Mouse (Mus musculus): ENCODE results near the gene Ntf3. TPM values are rescaled to one million over a fixed set of nuclear protein-coding genes. Genes with fewer than 3 reads are reported as not detected.

Gene Ntf3
- polyA plus RNA-seq, 1 experiment from 2014 or later: 3.8 TPM

GRCm38 (mm10) chr6:126110892-126111835, 55.5 kb downstream of the Ntf3 start:
- ATAC-seq (ENCODE audit: low FRiP score, low read depth): no peak
- no peaks in the 10 kb centered on the region for H3K36me3 ChIP-seq
- H3K27ac ChIP-seq (replicated peaks): no peak overlapping the region
- no peak overlapping the region for H3K4me2 ChIP-seq
- H3K27me3 ChIP-seq: no peaks in the 10 kb centered on the region
- WGBS: 90% methylated on average over 15 of the region's 15 CpGs
- H3K4me1 ChIP-seq (replicated peaks): no peaks in the 10 kb centered on the region
- H3K9ac ChIP-seq: no peak overlapping the region
- H3K9me3 ChIP-seq: no peaks in the 10 kb centered on the region
- H3K4me3 ChIP-seq: no peak overlapping the region

GRCm38 (mm10) chr6:126109184-126109583, 57.5 kb downstream of the Ntf3 start:
- Histone ChIP-seq H3K9me3 (no peaks in the 10 kb centered on the region), H3K4me3 (no peak overlapping the region), H3K36me3 (no peaks in the 10 kb centered on the region), H3K27ac (replicated peaks) (no peak overlapping the region), H3K27me3 (no peaks in the 10 kb centered on the region), H3K4me1 (replicated peaks) (no peaks in the 10 kb centered on the region), H3K9ac (no peak overlapping the region), H3K4me2 (no peak overlapping the region)
- ATAC-seq (ENCODE audit: low FRiP score, low read depth): no peak
- WGBS: 86% methylated on average over 5 of the region's 5 CpGs

GRCm38 (mm10) chr6:126108771-126109170, 57.9 kb downstream of the Ntf3 start:
- no peak for ATAC-seq (ENCODE audit: low FRiP score, low read depth)
- Histone ChIP-seq H3K27ac (replicated peaks) (no peak overlapping the region), H3K9me3 (no peaks in the 10 kb centered on the region), H3K36me3 (no peaks in the 10 kb centered on the region), H3K4me3 (no peak overlapping the region), H3K27me3 (no peaks in the 10 kb centered on the region), H3K9ac (no peak overlapping the region), H3K4me1 (replicated peaks) (no peaks in the 10 kb centered on the region), H3K4me2 (no peak overlapping the region)
- WGBS: 98% methylated on average over 2 of the region's 2 CpGs

GRCm38 (mm10) chr6:126107398-126107797, 59.3 kb downstream of the Ntf3 start:
- Histone ChIP-seq H3K27ac (replicated peaks) (no peak overlapping the region), H3K4me2 (no peak overlapping the region), H3K4me1 (replicated peaks) (no peaks in the 10 kb centered on the region), H3K9me3 (no peaks in the 10 kb centered on the region), H3K4me3 (no peak overlapping the region), H3K27me3 (no peaks in the 10 kb centered on the region), H3K36me3 (no peaks in the 10 kb centered on the region), H3K9ac (no peak overlapping the region)
- WGBS: 68% methylated on average over 2 of the region's 2 CpGs
- ATAC-seq (ENCODE audit: low FRiP score, low read depth): no peak

- ATAC-seq (ENCODE audit: low FRiP score, low read depth): no peak
- Histone ChIP-seq H3K27ac (replicated peaks) (no peak overlapping the region), H3K9me3 (no peaks in the 10 kb centered on the region), H3K9ac (no peak overlapping the region), H3K4me3 (no peak overlapping the region), H3K4me2 (no peak overlapping the region), H3K27me3 (no peaks in the 10 kb centered on the region), H3K36me3 (no peaks in the 10 kb centered on the region), H3K4me1 (replicated peaks) (no peaks in the 10 kb centered on the region)
- WGBS: 74% methylated on average over 2 of the region's 2 CpGs
Measured at GRCm38 (mm10) chr6:126106798-126107173, 59.9 kb downstream of the Ntf3 start.

- Histone ChIP-seq H3K4me1 (replicated peaks) (no peaks in the 10 kb centered on the region), H3K27me3 (no peaks in the 10 kb centered on the region), H3K27ac (replicated peaks) (no peak overlapping the region), H3K36me3 (no peaks in the 10 kb centered on the region), H3K4me3 (no peak overlapping the region), H3K4me2 (no peak overlapping the region), H3K9me3 (no peaks in the 10 kb centered on the region), H3K9ac (no peak overlapping the region)
- ATAC-seq (ENCODE audit: low FRiP score, low read depth): no peak
- 72% methylated on average over 7 of the region's 7 CpGs for WGBS
Measured at GRCm38 (mm10) chr6:126106051-126106797, 60.5 kb downstream of the Ntf3 start.

- 73% methylated on average over 12 of the region's 12 CpGs for WGBS
- no peak for ATAC-seq (ENCODE audit: low FRiP score, low read depth)
- Histone ChIP-seq H3K4me1 (replicated peaks) (no peaks in the 10 kb centered on the region), H3K4me2 (no peak overlapping the region), H3K4me3 (no peak overlapping the region), H3K9ac (no peak overlapping the region), H3K27ac (replicated peaks) (no peak overlapping the region), H3K36me3 (no peaks in the 10 kb centered on the region), H3K27me3 (no peaks in the 10 kb centered on the region), H3K9me3 (no peaks in the 10 kb centered on the region)
Measured at GRCm38 (mm10) chr6:126105083-126105740, 61.5 kb downstream of the Ntf3 start.

- Histone ChIP-seq H3K9ac (no peak overlapping the region), H3K4me1 (replicated peaks) (no peaks in the 10 kb centered on the region), H3K27me3 (no peaks in the 10 kb centered on the region), H3K27ac (replicated peaks) (no peak overlapping the region), H3K36me3 (no peaks in the 10 kb centered on the region), H3K4me3 (no peak overlapping the region), H3K9me3 (no peaks in the 10 kb centered on the region), H3K4me2 (no peak overlapping the region)
- WGBS: 67% methylated on average over 6 of the region's 6 CpGs
- no peak for ATAC-seq (ENCODE audit: low FRiP score, low read depth)
Measured at GRCm38 (mm10) chr6:126102571-126102970, 64.1 kb downstream of the Ntf3 start.

- H3K36me3 ChIP-seq: no peaks in the 10 kb centered on the region
- no peak overlapping the region for H3K4me2 ChIP-seq
- WGBS: 93% methylated on average over 11 of the region's 11 CpGs
- no peak overlapping the region for H3K4me3 ChIP-seq
- no peak for ATAC-seq (ENCODE audit: low FRiP score, low read depth)
- H3K9me3 ChIP-seq: no peaks in the 10 kb centered on the region
- no peak overlapping the region for H3K27ac ChIP-seq (replicated peaks)
- no peaks in the 10 kb centered on the region for H3K4me1 ChIP-seq (replicated peaks)
- no peak overlapping the region for H3K9ac ChIP-seq
- H3K27me3 ChIP-seq: no peaks in the 10 kb centered on the region
Measured at GRCm38 (mm10) chr6:126102007-126102406, 64.7 kb downstream of the Ntf3 start.

- H3K27me3 ChIP-seq: no peaks in the 10 kb centered on the region
- no peak overlapping the region for H3K9ac ChIP-seq
- H3K4me1 ChIP-seq (replicated peaks): 0 out of 2 replicates have a peak, but pooled peaks cover 3% of the 10 kb centered on the region
- H3K9me3 ChIP-seq: no peaks in the 10 kb centered on the region
- no peaks in the 10 kb centered on the region for H3K36me3 ChIP-seq
- H3K4me2 ChIP-seq: no peak overlapping the region
- WGBS: 93% methylated on average over 1 of the region's 1 CpGs
- ATAC-seq (ENCODE audit: low FRiP score, low read depth): no peak
- H3K4me3 ChIP-seq: no peak overlapping the region
- H3K27ac ChIP-seq (replicated peaks): no peak overlapping the region
Measured at GRCm38 (mm10) chr6:126100579-126100978, 66.1 kb downstream of the Ntf3 start.

- Histone ChIP-seq H3K4me1 (replicated peaks) (0 out of 2 replicates have a peak, but pooled peaks cover 3% of the 10 kb centered on the region), H3K36me3 (no peaks in the 10 kb centered on the region), H3K27me3 (no peaks in the 10 kb centered on the region), H3K4me3 (no peak overlapping the region), H3K4me2 (no peak overlapping the region), H3K9me3 (no peaks in the 10 kb centered on the region), H3K9ac (no peak overlapping the region), H3K27ac (replicated peaks) (no peak overlapping the region)
- no peak for ATAC-seq (ENCODE audit: low FRiP score, low read depth)
- 83% methylated on average over 5 of the region's 5 CpGs for WGBS
Measured at GRCm38 (mm10) chr6:126097471-126097870, 69.2 kb downstream of the Ntf3 start.

- H3K4me1 ChIP-seq (replicated peaks): 0 out of 2 replicates have a peak, but pooled peaks cover 3% of the 10 kb centered on the region
- WGBS: 78% methylated on average over 13 of the region's 13 CpGs
Measured at GRCm38 (mm10) chr6:126096085-126096484, 70.6 kb downstream of the Ntf3 start.

More at GRCm38 (mm10) chr6:126096085-126096484, 70.6 kb downstream of the Ntf3 start:
- H3K9ac ChIP-seq: no peak overlapping the region
- no peak for ATAC-seq (ENCODE audit: low FRiP score, low read depth)
- H3K27me3 ChIP-seq: no peaks in the 10 kb centered on the region
- no peak overlapping the region for H3K4me2 ChIP-seq
- H3K36me3 ChIP-seq: no peaks in the 10 kb centered on the region
- no peak overlapping the region for H3K4me3 ChIP-seq
- no peak overlapping the region for H3K27ac ChIP-seq (replicated peaks)
- no peaks in the 10 kb centered on the region for H3K9me3 ChIP-seq
